Mouse (Mus musculus) heart, postnatal 36 days (tissue): ENCODE measurements around the gene Stac2. TPM values are rescaled to one million over a fixed set of nuclear protein-coding genes. Genes with fewer than 3 reads are reported as not detected.

Experiments used
- DNase-seq, 2 experiments: peaks; one replicate each; pipeline ENCODE4 v3.0.0; 2021 to 2022
- intact Hi-C: fragments of 180-260 bp; cut with DNase I; formaldehyde crosslinking; loops from one replicate; pipeline ENCODE4 v1.15.1; 2025
- total RNA-seq, 2 experiments: library from RNA; stranded (reverse); gene quantifications; 2 replicates each; pipeline ENCODE4 v1.2.3; 2021

Gene Stac2
- total RNA-seq, 2 experiments from 2014 or later, result 0.17 TPM; not detected in 1

GRCm38 (mm10) chr11:98051611-98052128, 1.6 kb downstream of the Stac2 start:
- intact Hi-C loops, result no loop called here
- DNase-seq, result no peak

GRCm38 (mm10) chr11:98050940-98051339, 2.3 kb downstream of the Stac2 start:
- DNase-seq, result no peak
- intact Hi-C loops, result no loop called here

GRCm38 (mm10) chr11:98050520-98050815, 2.8 kb downstream of the Stac2 start:
- intact Hi-C loops, result no loop called here
- no peak for DNase-seq

- DNase-seq, result no peak
- intact Hi-C loops, result no loop called here
Measured at GRCm38 (mm10) chr11:98049672-98050519, 3.4 kb downstream of the Stac2 start.

- intact Hi-C loops, result no loop called here
- DNase-seq, result no peak
Measured at GRCm38 (mm10) chr11:98047745-98048144, 5.5 kb downstream of the Stac2 start.

GRCm38 (mm10) chr11:98046466-98046865, 6.8 kb downstream of the Stac2 start:
- intact Hi-C loops, result no loop called here
- DNase-seq, result no peak

- no peak for DNase-seq
- intact Hi-C loops, result no loop called here
Measured at GRCm38 (mm10) chr11:98045596-98045995, 7.7 kb downstream of the Stac2 start.

GRCm38 (mm10) chr11:98044074-98044473, 9.2 kb downstream of the Stac2 start:
- DNase-seq, result no peak
- intact Hi-C loops, result no loop called here

- intact Hi-C loops, result no loop called here
- no peak for DNase-seq
Measured at GRCm38 (mm10) chr11:98042741-98043140, 10.5 kb downstream of the Stac2 start.

GRCm38 (mm10) chr11:98040975-98041374, 12.3 kb downstream of the Stac2 start:
- intact Hi-C loops, result no loop called here
- DNase-seq, result no peak

- intact Hi-C loops, result no loop called here
- no peak for DNase-seq
Measured at GRCm38 (mm10) chr11:98037871-98038270, 15.4 kb downstream of the Stac2 start.

- intact Hi-C loops, result no loop called here
- DNase-seq, result peak in 1 of 2 experiments; percentile 27
Measured at GRCm38 (mm10) chr11:98035977-98036377, 17.3 kb downstream of the Stac2 start.

- intact Hi-C loops, result no loop called here
- no peak for DNase-seq
Measured at GRCm38 (mm10) chr11:98034840-98035239, 18.4 kb downstream of the Stac2 start.

- intact Hi-C loops, result no loop called here
Measured at GRCm38 (mm10) chr11:98034061-98034460, 19.2 kb downstream of the Stac2 start.

GRCm38 (mm10) chr11:98031443-98031770, 21.9 kb downstream of the Stac2 start:
- intact Hi-C loops, result loop anchor here (1.0 kb wide), 1 partner anchor 44 kb away; no protein-coding TSS in a partner anchor

More at GRCm38 (mm10) chr11:98034061-98034460, 19.2 kb downstream of the Stac2 start:
- no peak for DNase-seq

GRCm38 (mm10) chr11:98030701-98031442, 22.4 kb downstream of the Stac2 start:
- intact Hi-C loops, result loop anchor here (1.0 kb wide), 1 partner anchor 44 kb away; no protein-coding TSS in a partner anchor

More at GRCm38 (mm10) chr11:98031443-98031770, 21.9 kb downstream of the Stac2 start:
- peak; percentile 81 to 88 for DNase-seq

GRCm38 (mm10) chr11:98027785-98028184, 25.5 kb downstream of the Stac2 start:
- DNase-seq, result no peak
- intact Hi-C loops, result loop anchor here (2.0 to 5.0 kb wide), 2 partner anchors 121 to 175 kb away; partner anchors contain the start of gene Cdk12

More at GRCm38 (mm10) chr11:98030701-98031442, 22.4 kb downstream of the Stac2 start:
- DNase-seq, result no peak

- intact Hi-C loops, result loop anchor here (2.0 to 5.0 kb wide), 2 partner anchors 122 to 175 kb away; partner anchors contain the start of gene Cdk12
Measured at GRCm38 (mm10) chr11:98027297-98027688, 26.0 kb downstream of the Stac2 start.

GRCm38 (mm10) chr11:98026570-98027296, 26.5 kb downstream of the Stac2 start, which contains the start of gene Rpl19:
Gene Rpl19 (plus strand): TSS chr11:98026710.
- intact Hi-C loops, result loop anchor here (2.0 to 5.0 kb wide), 2 partner anchors 122 to 176 kb away; partner anchors contain the start of gene Cdk12
- DNase-seq, result peak; percentile 93 to 94

More at GRCm38 (mm10) chr11:98027297-98027688, 26.0 kb downstream of the Stac2 start:
- no peak for DNase-seq

GRCm38 (mm10) chr11:98026248-98026569, 27.1 kb downstream of the Stac2 start:
- no peak for DNase-seq
- intact Hi-C loops, result loop anchor here (2.0 to 5.0 kb wide), 2 partner anchors 123 to 176 kb away; partner anchors contain the start of gene Cdk12
